ENCODE assay signal across 11 mouse cellular contexts in genomic region chr2:171586217-171586852, GRCm38 (mm10).
DNase-seq lines count a peak whose midpoint lies in the region; ATAC-seq lines count a peak whose summit lies in the region.
"Had no signal": no experiment of that assay in that cellular context is flagged by ENCODE, and none has a peak within 500 bp of the region (broad histone marks: within the 10 kb centered on the region; RNA-seq: fewer than 3 reads in every experiment).

No protein-coding gene starts in this region.

- H3K4me2 ChIP-seq in kidney, embryonic 14.5 days (replicated peaks; ENCODE audit: low read depth, low read length), result no peak overlapping the region
- H3K4me2 ChIP-seq in midbrain, embryonic 11.5 days, result no peak overlapping the region

- H3K27ac ChIP-seq in kidney, embryonic 14.5 days (ENCODE audit: low read depth, low read length), result no peak overlapping the region
- no peak overlapping the region for H3K27ac ChIP-seq in midbrain, embryonic 11.5 days (ENCODE audit: low read depth, low read length)
- H3K27ac ChIP-seq: heart, adult 2 months; liver, embryonic 14.5 days had no signal

- no peak overlapping the region for H3K4me3 ChIP-seq in kidney, embryonic 14.5 days (ENCODE audit: low read length)
- H3K4me3 ChIP-seq in midbrain, embryonic 11.5 days (ENCODE audit: low read depth, low read length), result no peak overlapping the region
- H3K4me3 ChIP-seq: heart, adult 2 months; myocyte had no signal

- no peak for ATAC-seq in kidney, embryonic 14.5 days (ENCODE audit: low FRiP score, low TSS enrichment)
- no peak for ATAC-seq in midbrain, embryonic 11.5 days (ENCODE audit: low FRiP score)

- DNase-seq in kidney, adult 18-20 months, result peak; percentile 4
- peak; percentile 32 for DNase-seq in right cerebral cortex, adult 18-20 months
- no peak for DNase-seq in right cerebral cortex, postnatal 4 days
- DNase-seq in large intestine, adult 2 months (ENCODE audit: low read depth, low spot score), result peak; percentile 6
- DNase-seq in right cerebral cortex, postnatal 36 days (ENCODE audit: low spot score in 2 of 2), result peak; percentile 5 to 34
- DNase-seq in midbrain, embryonic 11.5 days (ENCODE audit: low spot score, missing footprints), result no peak
- DNase-seq: heart, adult 2 months; heart, postnatal 10 days had no signal

- no peaks in the 10 kb centered on the region for H3K36me3 ChIP-seq in kidney, embryonic 14.5 days (ENCODE audit: control insufficient read depth, insufficient read depth, low read length)
- H3K36me3 ChIP-seq in midbrain, embryonic 11.5 days (ENCODE audit: control insufficient read depth, insufficient read depth, low read length), result no peaks in the 10 kb centered on the region

- 72% methylated on average over 6 of the region's 6 CpGs for WGBS in kidney, embryonic 14.5 days
- 45% methylated on average over 6 of the region's 6 CpGs for WGBS in large intestine, adult 2 months
- WGBS in midbrain, embryonic 11.5 days, result 89% methylated on average over 6 of the region's 6 CpGs

- no peaks in the 10 kb centered on the region for H3K27me3 ChIP-seq in kidney, embryonic 14.5 days (ENCODE audit: control insufficient read depth, insufficient read depth, low read length)
- H3K27me3 ChIP-seq in midbrain, embryonic 11.5 days (ENCODE audit: control insufficient read depth, insufficient read depth, low read length), result no peaks in the 10 kb centered on the region; the same call in 1 of the 2 replicates

- no peak overlapping the region for H3K9ac ChIP-seq in kidney, embryonic 14.5 days (ENCODE audit: low read depth, low read length)
- no peak overlapping the region for H3K9ac ChIP-seq in midbrain, embryonic 11.5 days (ENCODE audit: low read length)
- H3K9ac ChIP-seq: liver, embryonic 14.5 days had no signal

- no peaks in the 10 kb centered on the region for H3K9me3 ChIP-seq in kidney, embryonic 14.5 days (ENCODE audit: control insufficient read depth, low read length)
- H3K9me3 ChIP-seq in midbrain, embryonic 11.5 days (ENCODE audit: control insufficient read depth, low read length), result no peaks in the 10 kb centered on the region

- no peaks in the 10 kb centered on the region for H3K4me1 ChIP-seq in kidney, embryonic 14.5 days (ENCODE audit: control insufficient read depth, insufficient read depth, low read length)
- peaks cover 16% of the 10 kb centered on the region for H3K4me1 ChIP-seq in midbrain, embryonic 11.5 days (ENCODE audit: control insufficient read depth, insufficient read depth, low read length)

Comparison
In these comparisons a context has a peak if more than half of its experiments do, and no peak if none do; other contexts are left out.
1. DNase-seq: peak in kidney, adult 18-20 months (single experiment), right cerebral cortex, adult 18-20 months (single experiment), large intestine, adult 2 months (single experiment) and right cerebral cortex, postnatal 36 days (2 of 2); none in right cerebral cortex, postnatal 4 days (single experiment) and midbrain, embryonic 11.5 days (single experiment).